Mouse (Mus musculus): ENCODE data around the gene 9930021J03Rik. TPM values are rescaled to one million over a fixed set of nuclear protein-coding genes. Genes with fewer than 3 reads are reported as not detected.
A peak's percentile ranks its signal among the peaks of the same experiment; 100 is the strongest.

9930021J03Rik gene
- polyA plus RNA-seq, 1 experiment from 2014 or later, result 10.1 TPM

DNA sequence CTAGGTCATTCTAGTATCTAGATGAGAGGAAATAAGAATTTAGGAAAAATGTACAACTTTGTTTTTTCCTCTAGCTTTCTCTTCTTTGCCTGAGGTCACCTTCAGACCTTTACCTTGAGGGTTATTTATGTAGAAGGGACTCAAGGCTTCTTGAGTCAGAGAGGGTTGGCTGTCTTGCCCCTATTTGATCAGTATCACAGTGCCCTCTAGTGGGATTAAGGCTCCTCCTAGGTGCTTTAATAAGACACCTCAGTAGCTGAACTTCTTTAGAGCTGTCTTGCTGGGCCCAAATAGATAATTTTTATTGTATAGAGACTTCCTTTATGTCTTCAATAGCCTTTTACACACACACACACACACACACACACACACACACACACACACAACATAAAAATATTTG, 15.2 kb upstream of the 9930021J03Rik start:
- Histone ChIP-seq H3K36me3 (replicated peaks; ENCODE audit: control insufficient read depth, insufficient read depth) (no peaks in the 10 kb centered on the region), H3K4me2 (replicated peaks) (no peak overlapping the region), H3K9ac (no peak overlapping the region), H3K27ac (no peak overlapping the region), H3K4me3 (replicated peaks; ENCODE audit: low read length) (no peak overlapping the region), H3K27me3 (ENCODE audit: control insufficient read depth, insufficient read depth, low read length) (no peaks in the 10 kb centered on the region), H3K4me1 (replicated peaks; ENCODE audit: control insufficient read depth, insufficient read depth, low read length) (no peaks in the 10 kb centered on the region), H3K9me3 (ENCODE audit: control insufficient read depth, low read length) (no peaks in the 10 kb centered on the region)
- DNase-seq (ENCODE audit: low spot score), result peak; percentile 75
- no peak for ATAC-seq (ENCODE audit: low FRiP score)

DNA sequence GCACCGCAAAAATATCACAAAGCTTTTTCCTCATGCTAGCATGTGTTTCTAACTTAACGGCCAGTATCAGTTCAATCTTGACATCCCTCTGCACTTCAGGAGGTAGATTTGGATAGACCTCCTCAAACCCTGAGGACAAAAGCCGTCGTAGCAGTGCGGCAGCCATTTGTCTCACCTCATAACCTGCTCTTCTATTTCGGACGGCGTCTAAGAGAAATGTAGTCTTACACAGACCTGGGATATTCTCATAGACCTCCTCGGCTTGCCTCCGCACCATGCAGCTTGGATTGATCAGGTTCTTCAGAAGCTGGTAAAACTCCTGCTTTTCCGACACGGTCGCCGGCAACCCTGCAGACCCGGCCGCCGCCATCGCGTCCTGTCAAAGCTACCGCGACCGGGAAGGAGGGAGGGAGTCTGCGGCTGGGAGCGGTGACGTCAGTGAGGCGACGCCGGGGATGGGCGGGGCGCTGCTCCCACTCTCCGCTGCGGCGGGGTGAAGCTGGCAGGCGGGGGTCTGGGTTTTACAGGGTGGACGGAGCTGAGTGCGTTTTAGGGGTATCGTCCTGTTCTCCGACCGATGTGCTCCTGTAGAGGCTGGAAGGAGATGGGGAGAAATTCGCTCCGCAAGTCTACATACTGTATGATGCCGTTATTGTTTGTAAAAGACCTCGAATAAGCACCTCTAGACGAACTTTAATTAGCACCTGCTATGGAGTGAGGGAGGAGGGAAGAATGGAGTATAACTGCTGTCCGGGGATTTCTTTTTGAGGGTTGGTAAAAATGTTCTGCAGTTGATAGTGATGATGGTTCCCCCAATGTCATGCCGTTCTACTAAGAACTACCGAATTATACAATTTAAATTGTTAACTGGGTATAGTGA, 7.0 kb upstream of the 9930021J03Rik start, which contains the start of gene Ranbp6:
Ranbp6 (minus strand) TSS at position 394 of the 880 bp plus-strand sequence.
- peak within 1 kb of the TSS; percentile 89 for H3K4me2 ChIP-seq (replicated peaks)
- H3K36me3 ChIP-seq (replicated peaks; ENCODE audit: control insufficient read depth, insufficient read depth), result peaks cover 24% of the 10 kb centered on the region
- H3K27me3 ChIP-seq (ENCODE audit: control insufficient read depth, insufficient read depth, low read length), result no peaks in the 10 kb centered on the region
- peak within 1 kb of the TSS; percentile 86 for H3K4me3 ChIP-seq (replicated peaks; ENCODE audit: low read length)
- under 1% methylated on average over 47 of the region's 47 CpGs for WGBS
- ATAC-seq (ENCODE audit: low FRiP score) (peak; percentile 97), DNase-seq (ENCODE audit: low spot score) (peak; percentile 92)
- H3K4me1 ChIP-seq (replicated peaks; ENCODE audit: control insufficient read depth, insufficient read depth, low read length), result peaks cover 28% of the 10 kb centered on the region
- peak within 1 kb of the TSS; percentile 79 for H3K27ac ChIP-seq
- H3K9me3 ChIP-seq (ENCODE audit: control insufficient read depth, low read length), result no peaks in the 10 kb centered on the region
- H3K9ac ChIP-seq, result peak within 1 kb of the TSS; percentile 90

DNA sequence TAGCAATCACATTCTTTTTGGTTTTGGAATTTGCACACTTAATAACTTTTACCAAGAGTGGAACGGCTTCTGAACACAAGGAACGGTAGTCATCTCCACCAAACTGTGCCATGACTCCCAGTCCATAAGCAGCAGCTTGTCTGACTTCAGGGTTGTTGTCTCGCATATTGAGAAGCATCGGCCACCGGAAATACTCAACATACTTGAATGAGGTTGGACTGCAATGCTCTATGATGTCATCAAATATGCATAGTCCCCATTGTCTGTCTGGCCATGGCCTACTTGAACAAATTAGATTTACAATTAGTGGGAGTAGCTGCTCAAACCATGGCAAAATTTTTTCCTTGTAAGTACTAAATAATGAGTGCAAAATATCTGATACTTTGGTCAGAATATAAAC, 4.2 kb upstream of the 9930021J03Rik start:
- no peak overlapping the region for H3K4me3 ChIP-seq (replicated peaks; ENCODE audit: low read length)
- WGBS, result 97% methylated on average over 5 of the region's 5 CpGs
- DNase-seq (ENCODE audit: low spot score) (no peak), ATAC-seq (ENCODE audit: low FRiP score) (no peak)
- H3K27me3 ChIP-seq (ENCODE audit: control insufficient read depth, insufficient read depth, low read length), result no peaks in the 10 kb centered on the region
- no peaks in the 10 kb centered on the region for H3K9me3 ChIP-seq (ENCODE audit: control insufficient read depth, low read length)
- peaks cover 28% of the 10 kb centered on the region for H3K4me1 ChIP-seq (replicated peaks; ENCODE audit: control insufficient read depth, insufficient read depth, low read length)
- H3K36me3 ChIP-seq (replicated peaks; ENCODE audit: control insufficient read depth, insufficient read depth), result peaks cover 24% of the 10 kb centered on the region
- no peak overlapping the region for H3K27ac ChIP-seq
- no peak overlapping the region for H3K4me2 ChIP-seq (replicated peaks)
- H3K9ac ChIP-seq, result no peak overlapping the region

DNA sequence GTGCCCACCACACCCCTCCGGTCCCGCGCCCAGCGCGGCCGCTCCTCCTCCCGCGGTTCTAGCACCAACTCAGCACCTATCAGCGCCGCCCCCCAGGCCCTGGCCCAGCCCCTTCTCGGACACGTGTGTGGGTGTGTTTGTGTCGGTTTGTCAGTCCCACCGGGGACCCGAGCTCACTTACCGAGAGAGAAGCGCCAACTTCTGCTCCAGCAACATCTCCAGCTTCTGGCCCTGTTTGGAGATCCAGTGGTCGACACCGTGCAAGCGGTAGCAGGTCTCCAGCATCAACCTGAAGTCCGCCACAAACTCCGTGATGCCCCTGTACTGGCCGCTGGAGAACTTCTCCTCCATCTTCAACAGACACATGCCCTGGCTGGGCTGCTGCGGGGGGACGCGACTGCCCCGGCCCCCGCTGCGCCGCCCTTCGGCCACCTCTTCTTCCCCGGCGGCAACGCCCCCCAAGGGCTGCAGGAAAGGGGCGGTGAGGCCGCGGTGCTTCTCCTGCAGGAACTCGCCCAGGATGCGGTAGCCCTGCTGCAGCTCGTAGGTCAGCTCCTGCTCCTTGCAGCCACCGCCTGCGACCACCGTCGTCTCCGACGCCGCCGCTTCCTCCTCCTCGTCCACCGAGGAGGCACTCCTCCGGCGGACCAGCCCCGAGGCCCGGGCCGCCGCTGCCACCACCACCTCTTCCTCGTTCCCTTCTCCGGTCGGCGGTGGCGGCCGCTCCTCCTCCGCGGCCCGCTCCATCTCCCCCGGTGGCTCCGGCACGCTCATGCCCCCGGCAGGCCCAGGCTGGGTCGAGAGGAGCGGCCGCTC, 480 bp downstream of the 9930021J03Rik start:
- Histone ChIP-seq H3K4me2 (replicated peaks) (peak overlapping the region; percentile 78), H3K27ac (peak overlapping the region; percentile 99), H3K9me3 (ENCODE audit: control insufficient read depth, low read length) (no peaks in the 10 kb centered on the region), H3K36me3 (replicated peaks; ENCODE audit: control insufficient read depth, insufficient read depth) (peaks cover 17% of the 10 kb centered on the region), H3K27me3 (ENCODE audit: control insufficient read depth, insufficient read depth, low read length) (no peaks in the 10 kb centered on the region), H3K4me3 (replicated peaks; ENCODE audit: low read length) (peak overlapping the region; percentile 90), H3K4me1 (replicated peaks; ENCODE audit: control insufficient read depth, insufficient read depth, low read length) (peaks cover 31% of the 10 kb centered on the region), H3K9ac (peak overlapping the region; percentile 91)
- ATAC-seq (ENCODE audit: low FRiP score) (peak; percentile 26), DNase-seq (ENCODE audit: low spot score) (peak; percentile 32)
- under 1% methylated on average over 48 of the region's 72 CpGs for WGBS

DNA sequence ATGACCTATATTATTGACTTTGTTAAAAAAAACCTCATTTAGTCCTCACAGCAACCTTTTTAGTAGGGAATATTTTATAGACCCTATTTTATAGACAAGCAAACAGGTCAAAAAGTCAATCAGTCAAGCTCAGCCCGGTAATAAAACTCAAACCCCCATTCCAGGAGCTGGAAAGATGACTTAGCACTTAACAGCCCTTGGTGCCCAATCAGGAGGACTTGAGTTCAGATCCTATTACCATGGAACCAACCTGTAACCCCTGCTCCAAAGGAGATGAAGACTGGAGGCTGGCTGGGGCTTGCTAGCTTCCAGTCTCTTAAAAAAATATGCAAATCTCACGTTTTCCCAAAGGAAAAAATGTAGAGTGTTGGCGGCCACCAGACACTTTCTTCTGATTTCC, 1.8 kb downstream of the 9930021J03Rik start:
- ATAC-seq (ENCODE audit: low FRiP score) (no peak), DNase-seq (ENCODE audit: low spot score) (no peak)
- Histone ChIP-seq H3K27me3 (ENCODE audit: control insufficient read depth, insufficient read depth, low read length) (no peaks in the 10 kb centered on the region), H3K36me3 (replicated peaks; ENCODE audit: control insufficient read depth, insufficient read depth) (peaks cover 3% of the 10 kb centered on the region), H3K4me1 (replicated peaks; ENCODE audit: control insufficient read depth, insufficient read depth, low read length) (peaks cover 24% of the 10 kb centered on the region), H3K9ac (peak overlapping the region; percentile 39; the same call in 1 of the 2 replicates), H3K9me3 (ENCODE audit: control insufficient read depth, low read length) (no peaks in the 10 kb centered on the region), H3K27ac (no peak overlapping the region), H3K4me2 (replicated peaks) (peak overlapping the region; percentile 78), H3K4me3 (replicated peaks; ENCODE audit: low read length) (peak overlapping the region; percentile 90)
- 41% methylated on average over 3 of the region's 3 CpGs for WGBS

DNA sequence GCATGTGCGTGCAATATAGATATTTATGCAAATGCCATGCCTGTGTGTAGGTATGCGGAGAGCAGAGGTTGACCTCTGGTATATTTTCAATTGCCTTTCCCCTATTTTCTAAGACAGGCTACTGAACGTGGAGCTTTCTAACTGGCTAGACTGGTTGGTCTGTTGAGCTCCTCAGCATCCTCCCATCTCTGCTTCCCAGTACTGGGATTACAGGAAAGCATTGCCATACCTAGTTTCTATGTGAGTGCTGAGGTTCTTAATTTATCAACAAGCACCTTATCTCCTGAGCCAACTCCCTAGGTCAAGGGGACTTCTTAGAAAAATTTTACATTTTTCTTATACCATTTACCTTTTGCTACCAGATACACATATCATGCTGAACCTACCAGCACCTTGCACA, 8.4 kb downstream of the 9930021J03Rik start:
- H3K9me3 ChIP-seq (ENCODE audit: control insufficient read depth, low read length), result no peaks in the 10 kb centered on the region
- H3K4me3 ChIP-seq (replicated peaks; ENCODE audit: low read length), result no peak overlapping the region
- no peaks in the 10 kb centered on the region for H3K27me3 ChIP-seq (ENCODE audit: control insufficient read depth, insufficient read depth, low read length)
- H3K36me3 ChIP-seq (replicated peaks; ENCODE audit: control insufficient read depth, insufficient read depth), result no peaks in the 10 kb centered on the region
- ATAC-seq (ENCODE audit: low FRiP score), result no peak
- no peak overlapping the region for H3K9ac ChIP-seq
- no peak for DNase-seq (ENCODE audit: low spot score)
- peaks cover 11% of the 10 kb centered on the region; the same call in 1 of the 2 replicates for H3K4me1 ChIP-seq (replicated peaks; ENCODE audit: control insufficient read depth, insufficient read depth, low read length)
- no peak overlapping the region for H3K27ac ChIP-seq
- WGBS, result 82% methylated on average over 3 of the region's 3 CpGs
- no peak overlapping the region for H3K4me2 ChIP-seq (replicated peaks)

DNA sequence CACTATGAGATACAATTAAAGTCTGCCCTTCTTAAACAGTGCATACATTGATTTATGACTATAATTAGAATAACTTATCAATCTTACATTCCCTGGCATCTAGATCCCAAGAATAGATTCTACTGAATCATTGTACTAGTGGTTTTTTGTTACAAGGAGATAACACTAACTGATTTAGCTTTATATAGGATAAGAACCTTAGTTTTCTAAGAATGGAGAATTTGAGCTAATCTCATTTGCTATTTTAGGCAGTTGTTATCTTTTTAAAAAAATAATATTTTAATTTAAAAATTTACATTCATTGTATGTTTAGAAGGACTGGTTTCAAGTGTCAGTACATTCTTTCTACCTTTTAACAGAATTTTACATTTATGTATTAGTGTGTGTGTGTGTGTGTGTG, 17.8 kb downstream of the 9930021J03Rik start:
- no peaks in the 10 kb centered on the region for H3K27me3 ChIP-seq (ENCODE audit: control insufficient read depth, insufficient read depth, low read length)
- ATAC-seq (ENCODE audit: low FRiP score) (no peak), DNase-seq (ENCODE audit: low spot score) (no peak)
- H3K9me3 ChIP-seq (ENCODE audit: control insufficient read depth, low read length), result no peaks in the 10 kb centered on the region
- peaks cover 13% of the 10 kb centered on the region for H3K36me3 ChIP-seq (replicated peaks; ENCODE audit: control insufficient read depth, insufficient read depth)
- H3K4me2 ChIP-seq (replicated peaks), result no peak overlapping the region
- no peak overlapping the region for H3K9ac ChIP-seq
- H3K4me3 ChIP-seq (replicated peaks; ENCODE audit: low read length), result no peak overlapping the region
- no peak overlapping the region for H3K27ac ChIP-seq
- no peaks in the 10 kb centered on the region for H3K4me1 ChIP-seq (replicated peaks; ENCODE audit: control insufficient read depth, insufficient read depth, low read length)

DNA sequence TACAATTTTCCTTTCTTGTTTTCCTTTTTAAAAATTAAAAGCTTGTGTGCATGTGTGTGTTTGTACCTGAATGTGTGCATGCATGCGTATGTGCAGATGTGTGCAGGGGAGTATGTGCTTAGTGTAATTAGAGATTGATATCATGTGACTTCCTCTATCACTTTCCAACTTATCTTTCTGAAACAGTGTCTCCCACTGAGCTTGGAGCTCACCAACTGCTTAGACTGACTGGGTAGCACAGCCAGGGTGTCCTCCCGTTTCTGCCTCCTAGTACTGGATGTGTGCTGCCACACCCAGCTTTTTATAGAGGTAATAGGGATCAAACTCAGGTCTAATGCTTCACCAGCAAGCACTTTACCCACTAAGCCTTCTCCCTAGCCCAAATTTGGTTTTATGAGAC, 22.9 kb downstream of the 9930021J03Rik start:
- peaks cover 16% of the 10 kb centered on the region for H3K36me3 ChIP-seq (replicated peaks; ENCODE audit: control insufficient read depth, insufficient read depth)
- no peak overlapping the region for H3K4me2 ChIP-seq (replicated peaks)
- ATAC-seq (ENCODE audit: low FRiP score), result no peak
- WGBS, result 81% methylated on average over 2 of the region's 2 CpGs
- H3K4me3 ChIP-seq (replicated peaks; ENCODE audit: low read length), result no peak overlapping the region
- no peaks in the 10 kb centered on the region for H3K4me1 ChIP-seq (replicated peaks; ENCODE audit: control insufficient read depth, insufficient read depth, low read length)
- H3K9ac ChIP-seq, result no peak overlapping the region
- H3K9me3 ChIP-seq (ENCODE audit: control insufficient read depth, low read length), result no peaks in the 10 kb centered on the region
- no peak for DNase-seq (ENCODE audit: low spot score)
- H3K27ac ChIP-seq, result no peak overlapping the region
- no peaks in the 10 kb centered on the region for H3K27me3 ChIP-seq (ENCODE audit: control insufficient read depth, insufficient read depth, low read length)

DNA sequence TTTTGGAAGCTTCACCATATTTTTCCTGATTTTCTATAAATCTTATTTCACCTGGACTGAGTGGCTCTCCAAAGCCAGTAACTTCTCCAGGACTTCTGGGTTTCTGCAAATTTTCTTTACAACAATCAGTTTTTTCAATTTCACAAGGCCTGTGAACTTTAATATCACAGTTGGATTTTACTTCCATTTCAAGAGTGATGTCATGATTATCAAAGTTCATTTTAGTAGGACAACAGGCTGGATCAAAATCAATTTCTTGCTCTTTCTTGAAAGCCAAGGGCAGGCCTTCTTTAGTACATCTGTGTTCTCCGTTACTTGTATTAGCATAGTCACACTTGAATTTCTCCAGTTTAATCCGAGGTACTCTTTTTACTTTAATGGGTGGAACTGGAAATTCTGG, 51.9 kb downstream of the 9930021J03Rik start:
- H3K27ac ChIP-seq, result no peak overlapping the region
- ATAC-seq (ENCODE audit: low FRiP score) (no peak), DNase-seq (ENCODE audit: low spot score) (no peak)
- 86% methylated on average over 2 of the region's 2 CpGs for WGBS
- H3K4me3 ChIP-seq (replicated peaks; ENCODE audit: low read length), result no peak overlapping the region
- H3K9ac ChIP-seq, result no peak overlapping the region
- no peaks in the 10 kb centered on the region for H3K4me1 ChIP-seq (replicated peaks; ENCODE audit: control insufficient read depth, insufficient read depth, low read length)
- no peaks in the 10 kb centered on the region for H3K27me3 ChIP-seq (ENCODE audit: control insufficient read depth, insufficient read depth, low read length)
- 0 out of 2 replicates have a peak, but pooled peaks cover 7% of the 10 kb centered on the region for H3K36me3 ChIP-seq (replicated peaks; ENCODE audit: control insufficient read depth, insufficient read depth)
- H3K4me2 ChIP-seq (replicated peaks), result no peak overlapping the region
- no peaks in the 10 kb centered on the region for H3K9me3 ChIP-seq (ENCODE audit: control insufficient read depth, low read length)
